Mouse (Mus musculus) right cerebral cortex, postnatal 36 days (tissue): Measurements from ENCODE around the gene Gas6.

Experiments used
- DNase-seq, 2 experiments: peaks; one replicate each; pipeline ENCODE4 v3.0.0; 2022; ENCODE audit warnings: low spot score in 2 of 2, mixed read lengths in 1 of 2

Gene Gas6

GRCm38 (mm10) chr8:13506849-13507248 lies 12.6 kb upstream of the Gas6 start:
- no peak for DNase-seq

- no peak for DNase-seq
These were observed 10.8 kb upstream of the Gas6 start for GRCm38 (mm10) chr8:13504894-13505674.

- DNase-seq = no peak
These were observed 9.8 kb upstream of the Gas6 start for GRCm38 (mm10) chr8:13503936-13504606.

- no peak for DNase-seq
These were observed 6.9 kb upstream of the Gas6 start for GRCm38 (mm10) chr8:13501221-13501620.

GRCm38 (mm10) chr8:13493011-13493410 lies 1.3 kb downstream of the Gas6 start:
- no peak for DNase-seq

- no peak for DNase-seq
These were observed 1.9 kb downstream of the Gas6 start for GRCm38 (mm10) chr8:13492198-13492995.

- no peak for DNase-seq
These were observed 2.7 kb downstream of the Gas6 start for GRCm38 (mm10) chr8:13491491-13492010.

GRCm38 (mm10) chr8:13489986-13490910 lies 4.0 kb downstream of the Gas6 start:
- no peak for DNase-seq

- DNase-seq = no peak
These were observed 4.9 kb downstream of the Gas6 start for GRCm38 (mm10) chr8:13489351-13489750.

- no peak for DNase-seq
These were observed 11.1 kb downstream of the Gas6 start for GRCm38 (mm10) chr8:13483191-13483590.

GRCm38 (mm10) chr8:13482101-13482801 lies 12.0 kb downstream of the Gas6 start:
- DNase-seq = no peak

GRCm38 (mm10) chr8:13481596-13481995 lies 12.7 kb downstream of the Gas6 start:
- DNase-seq = no peak

GRCm38 (mm10) chr8:13481089-13481554 lies 13.2 kb downstream of the Gas6 start:
- no peak for DNase-seq

GRCm38 (mm10) chr8:13475892-13476291 lies 18.4 kb downstream of the Gas6 start:
- no peak for DNase-seq

GRCm38 (mm10) chr8:13472284-13472683 lies 22.0 kb downstream of the Gas6 start:
- no peak for DNase-seq

- DNase-seq = no peak
These were observed 22.8 kb downstream of the Gas6 start for GRCm38 (mm10) chr8:13471484-13471883.

GRCm38 (mm10) chr8:13468737-13469136 lies 25.6 kb downstream of the Gas6 start:
- peak in 1 of 2 experiments; percentile 32 for DNase-seq

GRCm38 (mm10) chr8:13466989-13467388 lies 27.3 kb downstream of the Gas6 start:
- no peak for DNase-seq

GRCm38 (mm10) chr8:13465324-13465723 lies 29.0 kb downstream of the Gas6 start:
- no peak for DNase-seq

- DNase-seq = no peak
These were observed 31.9 kb downstream of the Gas6 start for GRCm38 (mm10) chr8:13462392-13462791.
